Mouse (Mus musculus): ENCODE data around the gene Lmbr1l. TPM values are rescaled to one million over a fixed set of nuclear protein-coding genes. Genes with fewer than 3 reads are reported as not detected.

Lmbr1l gene
- polyA plus RNA-seq, 1 experiment from 2014 or later = 17.0 TPM

- Histone ChIP-seq H3K27ac (ENCODE audit: low read length) (no peak overlapping the region), H3K27me3 (replicated peaks; ENCODE audit: insufficient read depth, low read length) (no peaks in the 10 kb centered on the region), H3K4me1 (ENCODE audit: insufficient read depth, low read depth, low read length) (peaks cover 5% of the 10 kb centered on the region; the same call in 1 of the 2 replicates), H3K9me3 (ENCODE audit: low read length) (no peaks in the 10 kb centered on the region), H3K36me3 (ENCODE audit: insufficient read depth, low read length) (no peaks in the 10 kb centered on the region), H3K9ac (replicated peaks; ENCODE audit: low read depth) (no peak overlapping the region), H3K4me2 (replicated peaks; ENCODE audit: low read depth, low read length) (no peak overlapping the region), H3K4me3 (ENCODE audit: low read depth, low read length) (no peak overlapping the region)
- TF ChIP-seq CTCF (IDR thresholded peaks at IDR 0.05) (no peak), EP300 (IDR thresholded peaks at IDR 0.05) (no peak)
- WGBS = 39% methylated on average over 8 of the region's 8 CpGs
- DNase-seq (ENCODE audit: low spot score) (no peak), ATAC-seq (no peak)
These were observed 12.1 kb upstream of the Lmbr1l start for GRCm38 (mm10) chr15:98930017-98930734.

- no peak overlapping the region for H3K27ac ChIP-seq (ENCODE audit: low read length)
- H3K9ac ChIP-seq (replicated peaks; ENCODE audit: low read depth) = no peak overlapping the region
- H3K9me3 ChIP-seq (ENCODE audit: low read length) = no peaks in the 10 kb centered on the region
- DNase-seq (ENCODE audit: low spot score) (peak; percentile 96), ATAC-seq (peak; percentile 83)
- no peak overlapping the region for H3K4me3 ChIP-seq (ENCODE audit: low read depth, low read length)
- H3K4me2 ChIP-seq (replicated peaks; ENCODE audit: low read depth, low read length) = 0 out of 2 replicates have a peak overlapping the region, but pooled peaks have one; percentile 11
- 12% methylated on average over 13 of the region's 13 CpGs for WGBS
- H3K27me3 ChIP-seq (replicated peaks; ENCODE audit: insufficient read depth, low read length) = no peaks in the 10 kb centered on the region
- TF ChIP-seq EP300 (IDR thresholded peaks at IDR 0.05) (no peak), CTCF (IDR thresholded peaks at IDR 0.05) (peak; percentile 85)
- H3K36me3 ChIP-seq (ENCODE audit: insufficient read depth, low read length) = no peaks in the 10 kb centered on the region
- H3K4me1 ChIP-seq (ENCODE audit: insufficient read depth, low read depth, low read length) = no peaks in the 10 kb centered on the region; the same call in 1 of the 2 replicates
These were observed 10.7 kb upstream of the Lmbr1l start for GRCm38 (mm10) chr15:98928598-98929240.

- DNase-seq (ENCODE audit: low spot score) = no peak
- no peak overlapping the region for H3K27ac ChIP-seq (ENCODE audit: low read length)
- H3K9ac ChIP-seq (replicated peaks; ENCODE audit: low read depth) = no peak overlapping the region
- ATAC-seq = no peak
- H3K4me3 ChIP-seq (ENCODE audit: low read depth, low read length) = no peak overlapping the region
- TF ChIP-seq CTCF (IDR thresholded peaks at IDR 0.05) (no peak), EP300 (IDR thresholded peaks at IDR 0.05) (no peak)
- H3K27me3 ChIP-seq (replicated peaks; ENCODE audit: insufficient read depth, low read length) = no peaks in the 10 kb centered on the region
- 71% methylated on average over 5 of the region's 5 CpGs for WGBS
- no peaks in the 10 kb centered on the region for H3K9me3 ChIP-seq (ENCODE audit: low read length)
- no peak overlapping the region for H3K4me2 ChIP-seq (replicated peaks; ENCODE audit: low read depth, low read length)
- no peaks in the 10 kb centered on the region for H3K36me3 ChIP-seq (ENCODE audit: insufficient read depth, low read length)
- H3K4me1 ChIP-seq (ENCODE audit: insufficient read depth, low read depth, low read length) = no peaks in the 10 kb centered on the region
These were observed 9.5 kb upstream of the Lmbr1l start for GRCm38 (mm10) chr15:98927566-98927965.

GRCm38 (mm10) chr15:98924682-98925081 is 6.7 kb upstream of the Lmbr1l start:
- Histone ChIP-seq H3K4me3 (ENCODE audit: low read depth, low read length) (no peak overlapping the region), H3K27ac (ENCODE audit: low read length) (no peak overlapping the region), H3K4me1 (ENCODE audit: insufficient read depth, low read depth, low read length) (no peaks in the 10 kb centered on the region), H3K27me3 (replicated peaks; ENCODE audit: insufficient read depth, low read length) (no peaks in the 10 kb centered on the region), H3K9ac (replicated peaks; ENCODE audit: low read depth) (no peak overlapping the region), H3K36me3 (ENCODE audit: insufficient read depth, low read length) (no peaks in the 10 kb centered on the region), H3K4me2 (replicated peaks; ENCODE audit: low read depth, low read length) (no peak overlapping the region), H3K9me3 (ENCODE audit: low read length) (no peaks in the 10 kb centered on the region)
- ATAC-seq (no peak), DNase-seq (ENCODE audit: low spot score) (no peak)
- TF ChIP-seq CTCF (IDR thresholded peaks at IDR 0.05) = no peak
- no peak for TF ChIP-seq EP300 (IDR thresholded peaks at IDR 0.05)
- 49% methylated on average over 3 of the region's 3 CpGs for WGBS

GRCm38 (mm10) chr15:98923031-98923537 is 5.1 kb upstream of the Lmbr1l start:
- ATAC-seq = no peak
- 75% methylated on average over 2 of the region's 2 CpGs for WGBS

GRCm38 (mm10) chr15:98922581-98922980 is 4.5 kb upstream of the Lmbr1l start:
- WGBS = 20% methylated on average over 3 of the region's 3 CpGs
- H3K9me3 ChIP-seq (ENCODE audit: low read length) = no peaks in the 10 kb centered on the region
- no peak overlapping the region for H3K4me3 ChIP-seq (ENCODE audit: low read depth, low read length)
- H3K36me3 ChIP-seq (ENCODE audit: insufficient read depth, low read length) = no peaks in the 10 kb centered on the region
- H3K4me2 ChIP-seq (replicated peaks; ENCODE audit: low read depth, low read length) = no peak overlapping the region
- DNase-seq (ENCODE audit: low spot score) (peak; percentile 57), ATAC-seq (no peak)
- H3K4me1 ChIP-seq (ENCODE audit: insufficient read depth, low read depth, low read length) = no peaks in the 10 kb centered on the region
- TF ChIP-seq EP300 (IDR thresholded peaks at IDR 0.05) = no peak
- no peak for TF ChIP-seq CTCF (IDR thresholded peaks at IDR 0.05)
- H3K9ac ChIP-seq (replicated peaks; ENCODE audit: low read depth) = no peak overlapping the region
- no peaks in the 10 kb centered on the region for H3K27me3 ChIP-seq (replicated peaks; ENCODE audit: insufficient read depth, low read length)
- H3K27ac ChIP-seq (ENCODE audit: low read length) = no peak overlapping the region

More at GRCm38 (mm10) chr15:98923031-98923537, 5.1 kb upstream of the Lmbr1l start:
- no peak overlapping the region for H3K9ac ChIP-seq (replicated peaks; ENCODE audit: low read depth)
- no peak for TF ChIP-seq EP300 (IDR thresholded peaks at IDR 0.05)
- TF ChIP-seq CTCF (IDR thresholded peaks at IDR 0.05) = no peak
- no peaks in the 10 kb centered on the region for H3K27me3 ChIP-seq (replicated peaks; ENCODE audit: insufficient read depth, low read length)
- no peak overlapping the region for H3K4me3 ChIP-seq (ENCODE audit: low read depth, low read length)
- no peak overlapping the region for H3K4me2 ChIP-seq (replicated peaks; ENCODE audit: low read depth, low read length)
- H3K9me3 ChIP-seq (ENCODE audit: low read length) = no peaks in the 10 kb centered on the region
- no peak for DNase-seq (ENCODE audit: low spot score)
- H3K27ac ChIP-seq (ENCODE audit: low read length) = no peak overlapping the region
- no peaks in the 10 kb centered on the region for H3K36me3 ChIP-seq (ENCODE audit: insufficient read depth, low read length)
- H3K4me1 ChIP-seq (ENCODE audit: insufficient read depth, low read depth, low read length) = no peaks in the 10 kb centered on the region
